Mouse (Mus musculus): Measurements from ENCODE around the gene Cdk17.
"Not testable (repeated sequence)": the region's sequence is repeated elsewhere in the genome, so short reads cannot be mapped to it uniquely, and the experiment has no call there.

Gene Cdk17

DNA sequence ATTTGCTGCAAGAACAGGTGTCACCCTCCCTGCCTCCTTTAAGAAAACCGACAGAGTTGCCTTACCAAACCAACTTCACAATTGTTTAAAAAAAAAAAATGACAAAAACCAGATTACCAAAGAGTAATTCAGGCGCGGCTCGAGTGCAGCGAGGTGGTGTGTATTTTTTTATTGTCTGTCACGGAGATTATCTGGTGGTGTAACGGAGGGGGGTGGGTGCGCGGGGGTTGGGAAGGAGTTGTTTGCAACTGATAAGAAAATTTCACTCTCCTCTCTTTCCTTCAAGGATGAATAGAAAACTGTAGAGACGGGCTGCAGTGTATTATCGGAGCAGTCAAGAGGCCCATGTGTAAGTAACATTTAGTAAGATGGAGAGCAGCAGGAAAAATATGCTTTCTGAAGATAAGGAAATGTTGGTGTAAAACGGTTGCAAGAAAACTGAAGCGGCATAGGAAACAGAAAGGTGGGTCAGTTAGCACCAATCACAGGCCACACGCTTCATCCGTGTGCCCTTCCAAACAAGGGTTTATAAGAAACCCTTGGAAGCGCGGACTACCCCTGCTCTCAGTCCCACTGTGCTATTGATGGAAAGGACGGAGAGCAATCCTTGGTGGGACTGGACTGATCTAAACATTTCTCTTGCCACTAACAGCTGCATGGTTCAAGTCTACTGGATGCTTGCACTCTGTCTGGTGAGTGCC, 17.2 kb upstream of the Cdk17 start:
- DNase-seq, result peak; percentile 87

DNA sequence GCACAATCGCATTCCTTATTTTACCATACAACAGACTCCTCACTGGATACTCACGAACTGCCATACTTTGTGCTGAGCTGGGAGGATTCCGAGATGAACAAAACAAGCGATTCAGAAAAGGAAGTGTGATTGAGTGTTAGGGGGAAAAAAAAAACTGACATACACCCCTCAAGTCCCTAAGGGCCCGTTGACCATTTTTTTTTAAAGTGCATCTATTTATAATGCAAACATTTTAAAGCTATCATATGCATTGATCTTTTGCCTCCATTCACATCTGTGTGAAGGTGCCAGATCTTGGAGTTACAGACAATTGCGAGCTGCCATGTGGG, 16.7 kb upstream of the Cdk17 start:
- no peak for DNase-seq

DNA sequence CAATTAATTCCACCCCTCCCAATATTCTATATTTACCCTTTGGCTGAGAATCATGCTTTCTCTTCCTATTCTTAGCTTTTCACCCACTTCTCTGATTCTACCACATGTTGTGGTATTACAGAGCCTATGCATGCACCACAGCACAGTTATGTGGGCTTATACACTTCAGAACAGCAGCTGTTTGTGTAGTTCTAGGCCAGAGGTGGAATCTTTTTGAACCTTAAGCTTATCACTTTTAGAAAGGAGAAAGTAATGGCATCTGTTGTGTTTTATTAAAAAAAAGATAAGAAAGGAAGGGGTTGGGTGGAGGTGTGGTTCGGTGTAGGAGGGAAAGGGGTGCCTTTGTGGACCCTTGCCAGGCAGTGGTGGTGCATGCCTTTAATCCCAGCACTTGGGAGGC, 16.1 kb upstream of the Cdk17 start:
- peak; percentile 16 for DNase-seq

DNA sequence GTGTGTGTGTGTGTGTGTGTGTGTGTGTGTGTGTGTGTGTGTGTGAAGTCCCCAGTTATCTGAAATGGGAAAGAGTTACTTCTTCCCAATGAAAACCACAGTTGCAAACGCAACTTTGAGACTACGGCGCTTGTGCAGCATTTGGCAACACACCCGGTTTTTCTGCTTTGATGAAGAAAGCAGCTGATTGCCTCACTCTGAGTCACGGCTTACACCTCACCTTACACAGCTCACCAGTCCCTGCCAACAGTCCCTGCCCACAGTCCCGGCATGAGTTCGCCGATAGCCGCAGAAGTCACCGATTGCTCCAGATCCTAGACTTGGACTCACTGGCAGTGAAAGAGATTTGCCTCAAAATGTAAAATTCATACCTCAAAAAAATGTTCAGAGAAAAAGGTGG, 15.6 kb upstream of the Cdk17 start:
- peak; percentile 62 for DNase-seq

DNA sequence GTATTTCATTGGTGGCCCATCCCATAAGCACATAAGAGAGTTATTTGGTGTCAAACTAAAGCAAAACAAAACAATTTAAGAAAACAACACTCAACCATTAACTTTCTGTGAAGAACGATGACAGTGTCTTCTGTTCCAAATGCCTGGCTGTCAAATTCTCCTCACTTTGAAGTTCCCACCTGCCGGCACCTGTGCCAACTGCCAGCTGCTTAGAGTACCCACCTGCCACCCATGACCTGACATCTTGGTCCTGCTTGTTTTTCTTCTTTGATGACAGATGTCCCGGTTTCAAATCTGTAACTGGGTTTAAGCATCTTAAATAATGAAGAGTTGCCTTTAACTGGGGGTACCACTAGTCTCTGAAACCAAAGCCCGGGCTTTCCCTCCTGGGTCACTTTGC, 14.1 kb upstream of the Cdk17 start:
- no peak for DNase-seq

DNA sequence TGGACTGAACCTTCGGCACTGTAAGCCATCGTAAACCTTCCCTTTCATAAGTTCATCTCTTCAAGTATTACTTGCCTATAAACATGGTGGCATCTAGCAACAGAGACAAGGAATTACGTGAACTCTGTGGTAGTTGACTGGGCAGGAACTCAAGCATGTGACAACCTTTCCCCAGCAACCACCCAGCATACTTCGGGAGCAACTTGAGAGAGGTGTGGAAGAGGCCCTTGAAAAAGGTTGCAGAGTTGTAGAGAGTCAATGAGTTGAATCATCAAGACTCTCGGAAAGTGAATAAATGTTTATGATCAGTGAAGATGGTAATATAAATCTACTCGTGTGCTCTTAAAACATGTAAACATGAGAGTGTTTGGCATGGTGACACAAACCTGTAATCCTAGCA, 13.0 kb upstream of the Cdk17 start:
- no peak for DNase-seq

DNA sequence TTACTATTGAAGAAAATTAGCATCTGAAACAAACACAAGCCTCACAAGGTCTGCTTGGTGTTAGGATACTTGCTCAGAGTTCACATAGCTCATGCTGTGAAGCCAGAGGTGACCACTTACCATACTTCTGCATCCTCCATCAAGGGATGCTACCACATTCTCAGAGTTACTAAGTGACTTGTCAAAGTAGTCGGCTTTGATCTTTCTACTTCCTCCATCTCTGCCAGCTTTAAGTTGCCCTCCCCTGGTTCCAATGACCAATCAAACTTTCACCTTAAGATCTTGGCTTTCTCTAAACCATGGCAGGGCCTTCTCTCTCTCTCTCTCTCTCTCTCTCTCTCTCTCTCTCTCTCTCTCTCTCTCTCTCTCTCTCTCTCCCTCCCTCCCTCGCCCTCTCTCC, 11.1 kb upstream of the Cdk17 start:
- DNase-seq, result no peak

DNA sequence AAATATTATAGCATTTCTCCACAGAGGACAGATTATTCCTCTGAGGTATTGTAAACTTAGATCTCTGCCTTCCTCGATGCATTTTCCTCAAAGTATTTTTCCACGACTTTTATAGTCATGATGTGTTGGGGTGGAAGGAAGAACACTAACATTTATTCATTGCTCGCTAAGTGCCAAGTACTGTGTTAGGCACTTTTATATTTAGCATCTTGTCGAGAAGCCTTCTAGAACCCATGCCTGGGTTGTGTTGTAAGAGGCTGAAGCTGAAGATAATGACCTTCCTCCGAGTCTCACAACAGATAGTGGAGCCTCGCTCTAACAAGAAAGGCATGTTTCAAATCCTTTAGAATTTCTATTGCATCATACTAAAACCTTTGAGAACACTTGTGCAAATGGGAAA, 8.9 kb upstream of the Cdk17 start:
- no peak for DNase-seq

DNA sequence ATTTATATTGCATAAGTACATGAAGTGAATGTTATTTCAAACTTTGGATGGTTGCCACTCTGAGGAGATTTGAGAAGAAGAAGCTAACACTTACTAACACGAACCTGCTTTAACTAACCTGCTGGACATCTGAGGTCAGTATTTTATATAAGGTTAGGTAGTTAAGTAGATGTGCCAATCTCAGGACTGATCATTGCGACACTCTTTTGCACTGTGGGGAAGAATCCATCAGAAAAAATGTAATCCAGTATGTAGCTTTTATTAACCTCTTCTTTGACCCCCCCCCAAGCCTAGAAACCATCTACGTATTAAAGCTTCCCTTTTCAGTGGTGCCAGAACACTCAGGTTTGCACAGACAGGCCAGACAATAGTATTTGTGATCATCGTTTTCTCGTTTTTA, 8.0 kb upstream of the Cdk17 start:
- DNase-seq, result no peak

DNA sequence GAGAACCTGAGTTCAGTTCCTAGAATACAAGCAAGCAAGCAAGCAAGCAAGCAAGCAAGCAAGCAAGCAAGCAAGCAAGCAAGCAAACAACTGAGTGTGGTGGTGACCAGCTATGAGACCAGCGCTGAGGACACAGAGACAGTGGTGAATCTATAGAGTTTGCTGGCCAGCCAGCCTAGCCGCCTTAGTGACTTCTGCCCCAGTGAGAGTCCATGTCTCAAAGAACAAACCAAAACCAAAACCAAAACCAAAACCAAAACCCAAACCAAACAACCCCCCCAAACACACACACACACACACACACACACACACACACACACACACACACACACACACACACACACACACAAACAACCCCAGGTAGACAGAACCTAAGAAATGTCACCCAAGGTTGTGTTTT, 7.3 kb upstream of the Cdk17 start:
- not testable (repeated sequence) for DNase-seq

DNA sequence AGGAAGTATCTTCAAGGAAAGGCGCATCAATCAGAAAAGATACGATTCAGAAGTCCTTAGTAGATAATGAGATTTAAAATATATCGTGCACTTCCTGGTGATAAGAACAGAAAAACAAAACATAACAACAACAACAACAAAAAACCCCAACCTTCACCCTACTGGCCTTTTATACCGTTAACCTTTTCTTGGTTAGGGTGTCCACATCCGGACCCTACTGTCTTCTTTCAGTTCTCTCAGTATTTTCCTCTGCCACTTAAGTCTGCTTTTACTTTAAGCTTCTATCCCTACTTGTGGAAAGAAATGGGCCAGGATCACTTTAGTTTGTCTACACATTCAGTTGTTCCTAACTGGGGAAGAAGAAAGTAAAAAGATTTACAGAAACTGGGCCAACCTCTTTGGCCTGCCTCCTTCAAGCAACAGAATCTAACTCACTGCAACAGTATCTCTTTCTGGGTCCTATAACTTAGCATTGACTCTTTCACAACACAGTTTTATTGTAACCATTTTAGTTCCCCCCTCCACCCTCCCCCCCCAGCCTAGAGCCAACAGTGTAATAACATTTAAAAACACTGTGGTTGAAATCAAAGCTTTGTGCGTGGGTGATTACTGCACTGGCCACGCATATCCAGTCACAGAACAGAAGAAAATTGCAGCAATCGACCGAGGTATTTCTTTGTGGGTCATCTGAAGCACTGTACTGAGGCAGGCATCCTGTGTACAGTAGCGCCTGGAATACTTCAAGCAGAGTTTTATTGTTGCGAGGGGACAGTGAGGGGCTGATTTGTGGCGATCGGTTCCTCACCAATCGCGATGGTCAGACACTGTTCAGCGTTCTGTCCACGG, 801 bp upstream of the Cdk17 start:
- no peak for DNase-seq

DNA sequence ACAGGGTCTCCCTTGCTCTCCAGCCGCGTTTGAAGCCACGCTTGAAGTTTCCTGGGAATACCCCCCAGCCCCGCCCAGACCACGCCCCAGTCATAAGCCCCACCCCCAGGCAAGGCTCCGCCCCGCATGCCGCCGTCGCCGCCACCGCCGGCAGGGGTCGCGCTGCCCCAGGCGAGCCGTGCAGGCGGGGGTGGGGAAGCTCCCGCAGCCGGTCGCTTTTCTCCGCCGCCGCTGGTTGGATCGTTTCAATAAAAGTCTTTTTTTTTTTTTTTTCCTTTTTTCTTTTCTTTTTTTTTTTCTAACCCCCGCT, 223 bp upstream of the Cdk17 start:
- DNase-seq, result peak; percentile 91

DNA sequence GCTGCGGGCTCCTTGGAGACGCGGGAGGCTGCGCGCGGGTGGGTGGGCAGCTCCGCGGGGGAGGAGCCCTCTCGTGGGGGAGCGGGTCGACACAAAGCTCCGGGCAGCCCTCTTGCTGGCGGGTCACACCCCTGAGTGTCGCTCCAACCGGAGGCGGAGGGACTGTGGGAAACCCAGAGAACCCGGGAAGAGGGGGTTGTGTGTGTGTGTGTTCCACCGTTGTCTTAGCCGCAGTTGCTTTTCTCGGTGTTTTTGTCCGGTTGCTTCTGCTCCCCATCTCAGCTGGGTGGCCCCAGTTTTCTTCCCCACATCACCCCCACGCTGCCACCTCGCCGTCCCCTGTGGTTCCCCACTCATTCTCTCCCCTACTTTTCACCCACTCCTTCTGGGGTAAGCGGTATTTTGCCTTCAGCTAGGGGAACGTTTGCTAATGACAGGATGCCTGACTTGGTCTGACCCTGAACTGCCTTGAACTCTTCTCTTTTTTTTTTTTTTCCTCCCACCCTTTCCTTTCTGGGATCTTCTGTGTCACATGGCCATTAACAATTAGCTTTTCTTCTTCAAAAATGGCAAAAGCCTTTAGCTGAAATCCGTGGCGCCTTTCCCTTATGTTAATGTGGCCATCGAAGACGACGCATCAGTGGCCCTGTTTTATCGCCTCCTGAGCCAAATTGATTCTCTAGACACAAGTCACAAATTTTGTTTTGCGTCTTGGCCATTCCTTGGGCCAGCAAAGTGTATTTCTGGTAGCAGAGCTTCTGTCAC, 1.0 kb downstream of the Cdk17 start:
- peak; percentile 78 for DNase-seq

DNA sequence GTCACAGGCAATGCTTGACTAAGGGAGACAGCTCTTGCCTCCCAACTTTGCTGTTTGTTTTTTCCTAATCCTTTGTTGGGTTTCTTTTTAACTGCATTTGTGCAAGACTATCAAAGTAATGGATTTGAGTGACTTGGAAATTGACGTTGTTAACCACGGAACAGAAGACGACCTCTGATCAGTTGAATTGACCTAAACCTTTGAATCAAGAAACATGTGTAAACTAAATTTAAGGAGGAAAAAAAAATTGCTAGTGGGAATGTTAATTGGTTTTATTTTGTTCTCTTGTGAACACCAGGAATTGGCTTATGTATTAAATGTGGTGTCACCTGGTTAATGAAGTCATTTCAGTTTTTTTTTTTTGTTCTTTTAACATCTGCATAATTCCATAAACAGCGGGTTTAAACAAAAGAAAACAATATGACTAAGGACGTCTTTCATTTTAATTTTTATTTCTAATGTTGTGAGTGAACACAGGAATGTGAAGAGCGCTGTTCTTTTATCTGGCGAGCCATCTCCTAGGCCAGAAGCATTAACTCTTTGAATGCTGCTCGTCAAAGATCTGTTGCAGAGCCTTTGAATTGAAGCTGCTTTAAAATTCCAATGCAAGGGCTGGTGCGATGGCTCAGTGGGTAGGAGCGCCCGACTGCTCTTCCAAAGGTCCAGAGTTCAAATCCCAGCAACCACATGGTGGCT, 1.7 kb downstream of the Cdk17 start:
- DNase-seq, result no peak

DNA sequence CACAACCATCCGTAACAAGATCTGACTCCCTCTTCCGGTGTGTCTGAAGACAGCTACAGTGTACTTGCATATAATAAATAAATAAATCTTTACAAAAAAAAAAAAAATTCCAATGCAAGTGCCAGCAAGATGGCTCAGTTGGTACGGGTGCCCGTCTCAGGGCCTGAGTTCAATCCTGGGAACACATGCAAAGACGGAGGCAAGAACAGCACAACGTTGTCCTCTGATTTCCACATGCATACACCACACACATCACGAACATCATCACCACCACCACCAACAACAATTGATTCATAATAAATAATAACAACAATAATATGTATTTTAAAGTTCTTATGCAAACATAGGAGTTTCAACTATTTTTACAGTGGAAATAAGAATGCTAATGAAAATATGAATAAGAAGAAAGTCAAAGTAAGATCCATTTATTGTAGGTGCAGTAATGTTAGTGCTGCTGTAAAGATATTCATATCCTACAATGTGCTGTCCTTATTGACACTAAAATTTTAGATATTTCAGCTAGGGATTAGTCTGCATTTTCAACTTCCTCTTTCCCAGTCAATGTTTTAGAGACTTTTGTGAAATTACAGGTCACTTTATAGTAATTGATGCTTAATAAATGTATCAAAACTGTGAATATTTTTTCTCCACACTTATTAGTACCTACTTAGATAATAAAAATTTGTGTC, 2.4 kb downstream of the Cdk17 start:
- no peak for DNase-seq

DNA sequence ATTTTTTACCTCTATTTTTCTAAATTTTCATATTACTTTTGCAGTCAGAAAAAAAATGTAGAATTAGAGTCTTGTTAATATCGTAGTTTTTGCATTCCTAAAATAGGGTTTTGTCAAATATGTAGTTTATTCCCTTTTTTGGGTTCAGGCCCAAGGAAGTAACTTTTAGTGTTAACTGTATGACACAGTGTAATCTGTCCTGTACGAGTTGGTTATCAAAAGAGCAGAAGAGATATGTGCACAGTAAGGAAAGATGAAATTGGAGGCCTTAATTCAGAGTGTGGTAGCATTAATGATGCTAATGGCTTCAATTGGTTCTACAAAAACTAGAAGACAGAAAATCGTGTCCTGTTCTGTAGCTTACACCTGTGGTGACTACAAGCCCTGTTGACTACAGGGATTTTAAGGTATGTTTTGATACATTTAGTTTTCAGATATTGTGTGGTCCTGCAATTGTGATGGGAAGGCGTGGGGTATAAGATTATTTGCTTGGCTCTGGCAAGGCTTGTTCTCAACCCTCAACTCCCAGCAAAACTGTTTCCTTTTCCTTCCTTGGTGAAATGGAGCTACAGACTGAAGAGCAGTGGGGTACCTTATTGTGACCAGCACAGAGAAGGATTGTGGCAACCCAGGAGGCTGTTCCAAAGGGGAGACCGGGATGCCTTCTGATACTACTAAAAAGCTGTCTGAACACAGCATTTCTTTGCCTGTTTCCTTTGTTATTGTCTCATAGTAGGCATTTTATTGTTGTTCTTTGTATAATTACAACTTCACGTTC, 3.2 kb downstream of the Cdk17 start:
- no peak for DNase-seq

DNA sequence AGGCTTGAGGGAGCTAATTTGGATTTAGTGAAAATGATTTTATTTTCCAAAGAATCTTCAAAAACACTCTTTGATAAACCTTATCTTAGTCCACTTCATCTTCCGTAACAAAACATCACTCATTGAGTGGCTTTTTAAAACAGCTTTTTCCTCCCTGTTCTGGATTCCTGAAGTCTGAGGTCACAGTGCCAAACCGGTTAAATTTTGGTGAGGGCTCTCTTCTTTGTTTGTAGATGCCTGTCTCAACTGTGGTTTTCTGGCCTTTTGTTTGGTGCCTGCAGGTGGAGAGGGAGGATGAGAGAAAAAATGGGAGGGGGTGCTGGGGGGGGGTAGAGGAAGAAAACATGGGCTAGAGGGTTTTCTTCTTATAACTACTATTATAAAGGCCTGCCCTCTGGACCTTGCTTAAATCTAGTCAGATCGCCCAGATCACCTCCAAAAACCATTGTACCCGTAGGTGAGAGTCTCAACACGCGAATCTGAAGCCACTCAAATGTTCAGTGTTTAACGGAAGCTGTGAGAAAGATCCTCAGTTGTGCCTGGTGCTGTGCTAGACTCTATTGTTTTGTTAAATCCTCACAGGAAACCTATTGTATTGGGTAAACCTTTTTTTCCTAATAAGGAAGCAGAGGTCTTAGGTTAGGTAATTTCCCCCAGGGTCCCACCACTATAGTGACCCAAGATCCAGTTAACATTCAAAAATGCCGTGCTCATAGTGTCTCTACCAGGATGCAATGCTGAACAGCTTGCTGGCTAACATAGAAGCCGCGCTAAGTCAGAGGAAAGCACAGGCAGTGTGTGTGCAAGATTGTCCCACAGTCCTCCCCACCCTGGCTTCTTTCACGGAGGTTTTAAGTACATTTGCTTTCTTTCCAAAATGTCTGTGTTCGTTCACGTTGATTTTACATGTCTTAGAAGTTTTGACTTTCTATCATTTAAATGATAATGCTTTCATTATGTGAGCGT, 5.0 kb downstream of the Cdk17 start:
- no peak for DNase-seq

DNA sequence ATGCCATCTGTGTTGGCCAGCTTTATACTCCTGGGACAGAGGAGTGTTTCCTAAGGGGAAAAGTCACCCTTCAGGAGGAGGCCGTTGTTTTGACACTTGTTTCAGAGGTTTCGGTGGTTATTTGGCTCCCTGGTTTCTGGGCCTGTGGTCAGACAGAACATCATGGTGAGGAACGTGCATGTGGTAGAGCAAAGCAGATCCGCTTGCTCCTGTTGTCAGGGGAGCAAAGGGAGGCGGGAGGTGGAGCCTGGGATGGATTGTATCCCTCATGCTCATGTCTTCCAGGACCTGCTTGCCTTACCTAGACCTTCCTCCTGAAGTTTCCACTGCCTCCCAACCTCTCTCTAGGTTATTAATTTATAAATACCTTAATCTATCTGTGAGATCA, 5.7 kb downstream of the Cdk17 start:
- peak; percentile 29 for DNase-seq

DNA sequence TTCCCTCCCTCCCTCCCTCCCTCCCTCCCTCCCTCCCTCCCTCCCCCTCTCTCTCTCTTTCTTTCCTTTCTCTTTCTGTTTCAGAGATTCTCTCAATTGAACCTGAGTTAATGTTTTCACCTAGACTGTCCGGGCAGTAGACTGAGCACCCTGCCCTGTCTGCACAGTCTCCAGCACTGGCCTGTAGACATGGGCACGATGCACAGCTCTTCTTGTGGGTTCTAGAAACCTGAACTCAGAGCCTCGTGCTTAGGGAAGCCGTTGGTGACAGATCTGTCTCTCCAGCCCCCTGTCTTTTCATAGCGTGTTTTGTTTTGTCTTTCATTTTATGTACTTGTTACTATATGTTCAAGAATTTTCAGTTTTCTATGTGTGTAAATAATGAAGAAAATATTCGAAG, 6.6 kb downstream of the Cdk17 start:
- no peak for DNase-seq

DNA sequence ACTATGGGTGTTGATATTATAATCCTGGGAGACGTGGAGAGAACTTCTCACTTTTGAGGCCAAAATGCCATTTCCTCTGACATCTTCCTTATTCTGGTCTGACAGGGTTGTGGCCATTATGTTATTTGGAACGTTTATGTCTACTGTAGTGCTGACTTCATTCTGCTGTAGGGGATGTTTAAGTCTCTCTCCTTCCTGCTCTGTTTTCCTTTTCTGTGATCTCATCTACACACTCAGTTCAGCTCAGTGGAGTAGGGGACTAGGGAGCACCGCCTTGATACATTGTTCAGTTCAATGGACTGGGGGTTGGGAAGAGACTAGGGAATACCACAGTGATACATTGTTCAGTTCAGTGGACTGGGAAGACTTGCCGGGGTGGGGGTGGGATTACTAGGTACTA, 7.4 kb downstream of the Cdk17 start:
- no peak for DNase-seq
